Mouse (Mus musculus): ENCODE results near the gene Csrnp3. TPM values are rescaled to one million over a fixed set of nuclear protein-coding genes. Genes with fewer than 3 reads are reported as not detected.
"Not testable (repeated sequence)": the region's sequence is repeated elsewhere in the genome, so short reads cannot be mapped to it uniquely, and the experiment has no call there.

Gene Csrnp3
- total RNA-seq (2022), result under 1 TPM; 0.32 to 0.87 (median 0.63) TPM

- no peak for DNase-seq (ENCODE audit: low spot score)
Observed at GRCm38 (mm10) chr2:65845551-65845950, at the start of gene Csrnp3. Csrnp3 (plus strand) TSS chr2:65845767.

GRCm38 (mm10) chr2:65801054-65801709, 44.4 kb upstream of the Csrnp3 start:
- DNase-seq (ENCODE audit: low spot score), result no peak

GRCm38 (mm10) chr2:65806556-65806955, 39.0 kb upstream of the Csrnp3 start:
- DNase-seq (ENCODE audit: low spot score), result no peak

DNA sequence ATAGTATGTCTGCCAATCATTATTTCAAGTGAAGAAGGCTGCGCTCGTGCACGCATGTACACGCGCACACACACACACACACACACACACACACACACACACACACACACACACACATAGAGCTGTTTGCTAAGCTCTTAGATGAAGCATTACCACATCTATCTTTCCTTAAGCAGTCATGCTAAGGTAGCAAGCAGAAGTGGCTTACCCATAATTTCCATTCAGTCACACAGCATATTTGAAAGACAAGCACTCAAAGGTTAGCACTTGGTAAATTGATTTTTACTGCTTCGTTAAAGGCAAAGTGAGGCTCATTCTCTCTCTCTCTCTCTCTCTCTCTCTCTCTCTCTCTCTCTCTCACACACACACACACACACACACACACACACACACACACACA, 34.4 kb upstream of the Csrnp3 start:
- DNase-seq (ENCODE audit: low spot score), result not testable (repeated sequence)

- peak; percentile 20 for DNase-seq (ENCODE audit: low spot score)
Observed at GRCm38 (mm10) chr2:65818080-65818796, 27.3 kb upstream of the Csrnp3 start.

- no peak for DNase-seq (ENCODE audit: low spot score)
Observed at GRCm38 (mm10) chr2:65820114-65820769, 25.3 kb upstream of the Csrnp3 start.

DNA sequence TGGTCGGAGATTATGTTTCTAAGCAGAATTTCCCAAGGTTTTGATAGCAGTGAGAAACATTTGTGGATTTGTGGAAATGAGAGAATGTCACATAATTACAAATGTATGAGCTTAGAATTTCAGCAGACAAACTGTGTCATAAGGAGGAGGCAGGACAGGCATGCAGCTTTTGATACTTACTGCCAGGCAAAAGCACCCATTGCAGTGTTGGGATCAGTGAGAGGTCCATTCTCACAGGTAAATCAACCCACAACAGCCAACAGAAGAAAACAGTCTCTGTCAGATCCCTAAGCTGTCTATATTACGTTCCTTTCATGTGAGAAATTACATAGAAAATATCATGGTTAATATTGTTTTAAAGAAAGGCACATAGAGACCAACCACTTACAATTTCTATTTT, 19.3 kb upstream of the Csrnp3 start:
- DNase-seq (ENCODE audit: low spot score), result no peak

GRCm38 (mm10) chr2:65826801-65827200, 18.8 kb upstream of the Csrnp3 start:
- DNase-seq (ENCODE audit: low spot score), result no peak

DNA sequence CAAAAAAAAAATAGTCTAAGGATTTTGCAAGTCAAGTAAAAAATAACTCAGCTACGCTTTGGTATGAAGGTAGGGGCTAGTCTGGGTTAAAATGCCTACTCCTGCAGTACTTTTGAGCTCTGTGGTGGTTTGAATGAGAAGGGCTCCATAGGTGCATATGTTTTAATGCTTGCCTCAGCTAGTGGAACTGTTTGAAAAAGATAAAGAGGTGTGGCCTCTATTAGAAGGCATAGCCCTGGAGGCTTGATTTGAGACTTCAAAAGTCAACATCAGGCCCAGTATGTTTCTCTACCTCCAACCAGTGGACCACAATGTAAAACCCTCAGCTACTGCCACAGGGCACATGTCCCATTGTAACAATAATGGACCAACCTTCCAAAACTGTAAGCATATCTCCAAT, 16.9 kb upstream of the Csrnp3 start:
- DNase-seq (ENCODE audit: low spot score), result no peak

- DNase-seq (ENCODE audit: low spot score), result no peak
Observed at GRCm38 (mm10) chr2:65832738-65833395, 12.7 kb upstream of the Csrnp3 start.

- no peak for DNase-seq (ENCODE audit: low spot score)
Observed at GRCm38 (mm10) chr2:65833421-65833820, 12.1 kb upstream of the Csrnp3 start.

DNA sequence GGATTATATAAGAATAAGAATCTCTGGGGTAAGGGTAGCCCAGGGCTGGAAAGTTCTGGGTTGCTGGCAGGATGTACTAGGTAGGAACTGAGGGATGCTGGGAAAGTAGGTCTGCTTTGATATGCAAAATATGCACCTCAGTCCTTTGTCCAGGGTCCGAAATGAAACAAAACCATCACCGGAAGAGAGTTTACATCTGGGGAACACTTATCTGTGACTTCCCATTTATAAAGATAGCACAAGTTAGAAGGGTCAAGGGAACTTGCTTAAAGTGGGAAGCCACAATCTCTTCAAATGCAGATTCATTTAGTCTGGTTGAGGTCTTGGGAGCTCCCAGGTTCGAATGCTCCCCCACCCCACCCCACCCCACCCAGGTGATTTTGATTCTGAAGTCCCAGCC, 4.0 kb upstream of the Csrnp3 start:
- no peak for DNase-seq (ENCODE audit: low spot score)

- no peak for DNase-seq (ENCODE audit: low spot score)
Observed at GRCm38 (mm10) chr2:65842356-65842755, 3.2 kb upstream of the Csrnp3 start.

- DNase-seq (ENCODE audit: low spot score), result no peak
Observed at GRCm38 (mm10) chr2:65846000-65846755, 611 bp downstream of the Csrnp3 start.

DNA sequence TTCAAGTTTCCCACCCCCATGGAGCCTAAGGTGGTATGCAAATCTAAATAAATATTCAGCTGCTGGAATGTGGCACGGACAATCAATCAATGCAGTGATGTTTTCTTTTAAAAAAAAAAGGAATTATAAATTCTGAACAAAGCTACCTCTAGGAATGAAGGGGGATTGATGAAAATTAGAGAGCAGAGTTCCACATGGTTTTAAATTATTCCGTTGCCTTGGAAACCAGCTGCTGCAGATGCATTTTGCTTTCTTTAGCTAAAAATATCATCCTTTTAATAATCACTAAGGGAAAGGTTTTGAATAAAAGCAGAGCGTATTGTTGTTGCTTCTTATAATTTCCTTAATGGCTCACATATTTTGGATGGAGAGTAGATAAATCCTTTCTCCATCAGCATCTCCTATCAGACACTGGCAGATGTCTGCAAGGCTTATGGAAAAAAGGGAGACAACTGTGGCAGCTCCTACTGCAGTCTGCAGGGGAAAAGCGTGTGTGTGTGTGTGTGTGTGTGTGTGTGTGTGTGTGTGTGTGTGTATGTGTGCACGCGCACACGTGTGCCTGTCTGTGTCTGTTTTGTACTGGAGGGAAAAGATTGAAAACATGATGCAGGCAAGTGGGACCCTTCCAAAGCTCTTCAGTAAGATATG, 2.0 kb downstream of the Csrnp3 start:
- no peak for DNase-seq (ENCODE audit: low spot score)

- no peak for DNase-seq (ENCODE audit: low spot score)
Observed at GRCm38 (mm10) chr2:65848706-65849105, 3.1 kb downstream of the Csrnp3 start.

- DNase-seq (ENCODE audit: low spot score), result not testable (repeated sequence)
Observed at GRCm38 (mm10) chr2:65850282-65850681, 4.7 kb downstream of the Csrnp3 start.

GRCm38 (mm10) chr2:65856791-65857190, 11.2 kb downstream of the Csrnp3 start:
- DNase-seq (ENCODE audit: low spot score), result no peak

- no peak for DNase-seq (ENCODE audit: low spot score)
Observed at GRCm38 (mm10) chr2:65859767-65860727, 14.5 kb downstream of the Csrnp3 start.
